Mouse (Mus musculus) T-helper 1 cell (primary cell): ENCODE measurements around the gene Sirt3.
"Not testable (repeated sequence)": the region's sequence is repeated elsewhere in the genome, so short reads cannot be mapped to it uniquely, and the experiment has no call there.

Source experiments
- in situ Hi-C: fragments of 300-600 bp; cut with MboI, MseI; formaldehyde crosslinking; loops from one replicate; pipeline ENCODE4 v1.15.1; 2025; ENCODE audit warnings: high pct_unique_total_duplicates

The Sirt3 gene

DNA sequence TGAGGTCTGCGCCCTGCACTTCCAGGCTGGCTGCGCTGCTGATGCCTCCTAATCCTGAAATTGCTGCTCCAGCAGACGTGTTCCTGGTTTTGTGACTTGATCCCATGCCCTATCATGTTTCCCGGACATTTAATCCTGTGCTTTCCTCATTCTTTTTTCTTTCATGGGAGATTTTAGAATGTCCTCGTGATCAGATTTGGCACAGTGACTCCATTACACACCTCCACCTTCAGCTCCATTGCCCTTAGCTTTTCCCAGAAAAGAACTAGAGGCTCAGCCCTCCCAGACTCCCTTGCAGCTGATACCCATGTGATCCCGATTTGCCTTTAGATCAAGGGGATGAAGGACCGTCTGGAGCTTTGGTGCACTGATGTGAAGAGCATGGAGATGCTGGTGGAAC is 15.8 kb upstream of the Sirt3 start:
- in situ Hi-C loops: no loop called here

DNA sequence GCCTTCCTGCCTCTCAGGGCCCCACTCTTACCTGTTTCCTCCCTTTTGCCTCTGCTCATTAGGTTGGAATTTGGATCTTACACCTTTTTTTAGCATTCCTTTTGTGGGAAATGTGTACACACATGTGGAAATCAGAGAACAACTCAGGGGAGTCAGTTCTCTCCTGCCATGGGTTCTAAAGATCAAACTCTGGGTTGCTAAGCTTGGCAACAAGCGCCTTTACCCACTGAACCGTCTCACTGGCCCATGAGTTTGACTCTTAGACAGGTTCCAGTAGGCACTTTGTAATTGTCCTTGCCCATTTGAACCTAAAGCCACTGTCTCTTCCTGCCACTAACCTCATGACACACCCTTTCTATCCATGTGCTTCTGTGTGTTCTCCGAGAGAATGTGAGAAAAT is 12.5 kb upstream of the Sirt3 start:
- in situ Hi-C loops: no loop called here

DNA sequence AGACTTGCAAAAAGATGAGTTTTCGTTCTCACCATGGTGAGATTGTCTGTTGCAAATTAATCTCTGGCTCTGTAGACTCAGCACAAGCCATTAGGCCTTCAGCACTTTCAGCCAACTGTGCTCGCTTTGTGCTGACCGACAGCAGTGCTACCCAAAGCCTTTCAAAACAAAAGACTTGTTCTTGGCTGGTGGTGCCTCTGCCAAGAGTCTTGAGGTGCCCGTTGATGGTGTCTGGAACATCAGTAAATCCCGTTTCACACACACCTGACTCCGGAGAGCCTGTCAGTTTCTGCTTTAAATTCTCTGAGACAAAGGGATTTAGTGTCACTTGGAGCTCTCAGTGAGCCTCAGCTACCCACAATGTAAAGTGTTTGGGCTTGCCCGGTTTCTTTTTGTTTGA is 11.9 kb upstream of the Sirt3 start:
- in situ Hi-C loops: no loop called here

DNA sequence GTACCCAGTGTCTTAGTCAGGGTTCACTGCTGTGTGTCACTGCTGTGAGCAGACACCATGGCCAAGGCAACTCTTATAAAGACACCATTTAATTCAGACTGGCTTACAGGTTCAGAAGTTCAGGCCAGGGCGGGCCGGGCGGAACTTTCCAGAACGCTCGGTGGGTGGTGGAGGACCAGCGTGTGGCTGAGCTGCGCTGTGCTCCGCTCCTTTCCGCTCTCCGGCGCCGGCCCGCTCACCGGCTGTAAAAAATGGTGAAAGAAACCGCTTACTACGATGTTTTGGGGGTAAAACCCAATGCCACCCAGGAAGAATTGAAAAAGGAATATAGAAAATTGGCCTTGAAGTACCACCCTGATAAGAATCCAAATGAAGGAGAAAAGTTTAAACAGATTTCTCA is 8.5 kb upstream of the Sirt3 start:
- in situ Hi-C loops: not testable (repeated sequence)

DNA sequence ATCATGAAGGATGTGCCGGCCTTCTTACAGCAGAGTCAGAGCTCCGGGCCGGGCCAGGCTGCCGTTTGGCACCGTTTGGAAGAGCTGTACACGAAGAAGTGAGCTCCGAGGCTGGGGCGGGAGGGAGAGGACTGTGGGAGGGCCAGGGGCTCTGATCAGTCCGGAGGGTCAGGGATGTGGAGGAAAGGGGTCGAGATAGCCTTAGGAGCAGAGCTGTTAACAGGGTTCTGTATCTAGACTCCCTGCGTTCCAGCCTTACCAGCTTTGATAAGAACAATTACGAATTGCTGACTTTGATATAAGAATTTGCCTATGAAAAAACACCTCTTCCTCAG is 327 bp upstream of the Sirt3 start:
- in situ Hi-C loops: no loop called here

DNA sequence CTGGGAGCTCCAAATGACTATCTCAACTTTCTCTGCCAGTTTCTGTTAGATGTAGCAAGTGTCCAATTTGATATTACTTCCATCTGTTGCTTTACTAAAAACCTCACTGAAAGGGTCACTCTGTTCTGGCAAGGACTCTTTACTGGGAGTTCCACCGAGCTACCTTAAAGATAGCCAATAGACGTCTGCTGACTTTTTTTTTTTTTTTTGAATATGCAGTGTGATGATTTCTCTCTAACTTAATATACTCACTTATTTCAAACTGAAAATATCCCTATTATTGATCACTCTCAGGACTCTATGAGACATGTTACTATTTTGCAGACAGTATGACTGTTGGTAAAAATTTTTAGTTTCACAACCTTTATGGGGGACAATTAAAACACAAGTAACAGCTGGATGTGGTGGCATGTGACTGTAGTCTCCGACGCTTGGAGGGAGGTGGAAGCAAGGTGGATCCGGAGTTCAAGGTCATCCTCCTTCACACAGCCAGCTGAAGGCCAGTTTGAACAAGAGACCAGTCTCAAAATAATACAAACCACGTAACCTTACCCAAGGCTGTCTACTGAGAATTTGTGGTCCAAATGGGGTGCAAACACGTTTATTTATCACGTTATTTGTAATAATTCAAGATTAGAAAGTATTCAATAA is 1.1 kb downstream of the Sirt3 start:
- in situ Hi-C loops: no loop called here

DNA sequence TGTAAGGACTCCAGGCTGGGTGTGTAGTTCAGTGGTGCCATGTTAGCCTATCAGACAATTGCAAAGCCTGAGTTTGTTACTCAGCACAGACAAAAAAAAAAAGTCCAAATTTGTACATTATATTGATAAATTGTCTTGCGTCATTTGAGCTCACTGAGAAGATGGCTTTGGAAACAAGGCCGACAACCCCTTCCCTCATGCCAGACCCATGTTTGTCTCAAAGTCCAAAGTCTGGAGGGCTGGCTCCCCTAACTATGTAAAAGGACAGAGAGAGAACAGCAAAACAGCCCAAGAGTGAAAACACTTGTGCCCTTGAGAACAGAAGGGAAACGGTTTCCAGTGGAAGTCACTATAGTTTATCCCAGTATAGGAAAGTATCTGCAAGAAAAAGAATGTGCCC is 1.7 kb downstream of the Sirt3 start:
- in situ Hi-C loops: no loop called here

DNA sequence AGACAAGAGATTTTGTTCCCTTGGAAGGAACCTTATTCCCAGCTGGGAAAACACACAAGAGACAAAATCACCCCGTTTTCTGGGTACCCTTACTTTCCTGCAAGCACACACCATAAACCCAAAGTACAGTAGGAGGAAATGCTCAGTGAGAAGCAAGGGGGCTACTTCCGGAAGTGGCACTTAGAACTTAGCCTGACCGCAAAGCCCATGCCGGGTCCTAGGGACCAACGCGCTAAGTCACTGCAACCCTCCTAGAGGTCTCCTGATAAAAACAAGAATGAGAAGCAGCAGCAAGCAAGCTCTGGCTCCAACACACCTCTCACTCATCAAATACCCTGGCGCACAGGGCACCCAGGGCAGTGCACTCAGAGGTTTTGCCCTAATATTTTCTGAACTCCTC is 2.8 kb downstream of the Sirt3 start:
- in situ Hi-C loops: no loop called here

DNA sequence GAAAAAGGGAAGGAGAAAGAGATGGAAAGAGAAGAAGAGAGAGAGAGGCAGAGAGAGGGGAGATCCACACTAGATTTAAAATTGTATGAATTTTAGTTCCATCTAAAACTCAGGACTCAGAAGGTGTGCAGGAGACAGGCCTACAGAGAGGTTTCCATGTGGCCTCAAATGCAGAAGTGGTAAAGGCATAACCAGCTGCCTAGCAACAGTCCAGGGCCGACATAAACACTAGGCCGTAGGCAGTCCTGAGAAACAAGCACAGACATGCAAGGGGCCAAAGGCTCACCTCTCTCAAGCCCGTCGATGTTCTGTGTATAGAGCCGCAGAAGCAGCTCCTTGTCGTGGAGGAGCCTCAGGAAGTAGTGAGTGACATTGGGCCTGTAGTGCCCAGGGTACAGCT is 4.7 kb downstream of the Sirt3 start:
- in situ Hi-C loops: no loop called here

DNA sequence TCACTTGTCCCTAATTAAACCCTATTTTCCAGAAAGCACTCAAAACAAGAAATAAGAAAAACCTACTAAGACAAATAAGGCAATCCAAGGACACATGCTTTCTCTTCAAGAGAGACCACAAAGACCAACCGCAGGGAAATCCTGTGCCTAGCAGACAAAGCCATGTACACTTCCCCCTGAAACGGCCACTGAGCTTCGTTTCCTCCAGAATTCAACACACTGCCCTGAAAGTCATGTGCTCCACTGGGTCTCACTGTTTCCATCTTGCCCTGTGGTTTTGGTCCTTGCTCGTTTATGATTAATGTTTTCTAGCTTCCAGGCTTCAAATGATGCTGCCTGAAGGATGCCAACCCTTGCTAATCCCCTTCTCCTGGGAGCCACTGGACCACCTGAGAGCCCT is 7.9 kb downstream of the Sirt3 start:
- in situ Hi-C loops: no loop called here

DNA sequence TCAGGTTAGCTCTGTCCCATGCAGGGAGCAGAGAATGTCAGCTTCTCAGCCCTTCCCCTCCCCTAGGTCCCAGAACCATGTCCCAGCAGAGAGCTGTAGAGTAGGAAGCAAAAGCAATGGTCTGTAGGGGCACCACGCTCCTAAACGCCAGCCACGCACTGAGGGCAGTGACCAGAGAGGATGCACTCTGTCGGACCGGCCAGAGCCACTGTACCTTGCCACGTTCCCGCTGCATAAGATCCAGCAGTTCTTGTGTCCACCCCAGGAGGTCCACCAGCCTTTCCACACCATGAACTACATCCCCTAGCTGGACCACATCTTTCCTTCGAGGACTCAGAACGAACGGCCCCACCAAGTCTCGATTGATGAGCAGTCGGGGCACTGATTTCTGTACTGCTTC is 17.3 kb downstream of the Sirt3 start:
- in situ Hi-C loops: no loop called here

DNA sequence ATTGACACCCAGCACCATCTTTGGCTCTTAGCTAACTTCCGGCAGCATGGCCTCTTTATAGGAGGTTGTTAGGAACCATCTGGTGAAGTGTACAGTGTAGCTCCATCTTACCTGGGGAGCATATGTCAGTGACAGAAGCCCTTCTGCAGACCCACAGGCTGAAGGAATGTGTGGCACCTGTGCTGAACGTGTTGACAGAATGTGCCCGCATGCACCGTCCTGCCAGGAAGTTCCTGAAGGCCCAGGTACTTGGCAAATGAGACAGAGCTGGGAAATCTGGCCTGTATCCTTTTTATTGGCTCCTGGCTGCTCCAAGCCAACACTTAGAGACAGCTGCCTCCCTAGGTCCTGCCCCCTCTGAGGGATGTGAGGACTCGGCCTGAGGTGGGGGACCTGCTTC is 21.4 kb downstream of the Sirt3 start:
- in situ Hi-C loops: no loop called here

DNA sequence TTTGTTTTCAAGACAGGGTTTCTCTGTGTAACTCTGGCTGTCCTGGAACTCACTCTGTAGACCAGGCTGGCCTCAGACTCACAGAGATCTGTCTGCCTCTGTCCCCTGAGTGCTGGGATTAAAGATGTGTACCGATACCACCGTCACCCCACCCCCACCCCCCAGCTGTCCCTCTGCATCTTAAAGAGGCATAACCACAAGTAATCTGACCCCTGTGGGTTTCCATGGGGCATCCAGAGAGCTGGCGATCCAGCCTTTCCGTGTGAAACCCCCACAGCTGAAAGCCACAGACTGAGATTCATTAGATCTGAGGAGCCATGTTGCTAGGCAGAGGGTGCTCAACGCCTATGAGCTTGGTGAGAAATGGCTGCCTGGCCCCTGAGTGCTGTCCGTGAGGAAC is 22.1 kb downstream of the Sirt3 start:
- in situ Hi-C loops: no loop called here

DNA sequence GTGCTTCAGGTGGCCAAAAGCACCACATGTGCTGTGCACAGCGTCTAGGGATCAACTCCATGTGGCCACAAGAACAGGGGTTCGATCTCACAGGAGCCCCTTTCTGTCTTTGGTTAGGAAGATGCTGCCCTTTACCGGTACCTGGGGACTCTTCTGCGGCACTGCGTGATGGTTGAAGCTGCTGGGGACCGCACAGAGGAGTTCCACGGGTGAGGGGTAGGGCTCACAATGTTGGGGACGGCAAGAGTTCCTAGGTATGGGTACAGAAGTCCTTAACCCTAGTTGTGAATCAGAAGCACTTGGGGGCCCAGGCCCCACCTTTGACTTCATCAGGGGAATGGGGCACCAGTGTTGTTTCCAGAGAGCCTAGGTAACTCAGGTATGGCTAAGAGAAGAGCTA is 23.4 kb downstream of the Sirt3 start:
- in situ Hi-C loops: no loop called here

DNA sequence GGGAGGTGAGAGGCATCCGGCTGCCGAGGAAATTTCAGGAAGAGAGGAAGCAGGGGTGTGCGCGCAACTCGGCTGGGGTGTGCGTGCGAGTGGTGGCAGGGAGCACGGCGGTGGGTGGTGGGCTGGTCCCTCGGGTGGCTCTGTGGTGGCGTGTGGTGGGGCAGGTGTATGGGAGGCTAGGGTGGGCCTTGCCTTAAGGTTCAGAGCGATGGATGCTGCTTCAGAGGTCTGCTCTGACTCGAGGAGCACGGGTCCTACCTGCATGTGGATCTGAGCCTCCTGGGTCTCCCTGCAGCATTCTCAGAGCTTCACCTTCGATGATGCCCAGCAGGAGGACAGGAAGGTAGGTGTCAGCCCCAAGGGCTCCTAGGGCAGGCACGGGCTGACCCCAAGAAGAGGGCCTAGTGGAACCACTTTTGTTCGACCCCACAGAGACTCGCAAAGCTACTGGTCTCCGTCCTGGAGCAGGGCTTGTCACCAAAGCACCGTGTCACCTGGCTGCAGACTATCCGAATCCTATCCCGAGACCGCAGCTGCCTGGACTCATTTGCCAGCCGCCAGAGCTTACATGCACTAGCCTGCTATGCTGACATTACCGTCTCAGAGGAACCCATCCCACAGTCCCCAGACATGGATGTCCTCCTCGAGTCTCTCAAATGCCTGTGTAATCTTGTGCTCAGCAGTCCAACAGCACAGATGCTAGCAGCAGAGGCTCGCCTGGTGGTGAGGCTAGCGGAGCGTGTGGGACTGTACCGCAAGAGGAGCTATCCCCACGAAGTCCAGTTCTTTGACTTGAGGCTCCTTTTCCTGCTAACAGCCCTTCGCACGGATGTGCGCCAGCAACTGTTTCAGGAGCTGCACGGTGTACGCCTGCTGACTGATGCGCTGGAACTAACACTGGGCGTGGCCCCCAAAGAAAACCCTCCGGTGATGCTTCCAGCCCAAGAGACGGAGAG is 24.3 kb downstream of the Sirt3 start, which contains the start of gene Bet1l:
TSS of gene Bet1l (minus strand) at position 28 of the 956 bp plus-strand sequence.
- in situ Hi-C loops: no loop called here

DNA sequence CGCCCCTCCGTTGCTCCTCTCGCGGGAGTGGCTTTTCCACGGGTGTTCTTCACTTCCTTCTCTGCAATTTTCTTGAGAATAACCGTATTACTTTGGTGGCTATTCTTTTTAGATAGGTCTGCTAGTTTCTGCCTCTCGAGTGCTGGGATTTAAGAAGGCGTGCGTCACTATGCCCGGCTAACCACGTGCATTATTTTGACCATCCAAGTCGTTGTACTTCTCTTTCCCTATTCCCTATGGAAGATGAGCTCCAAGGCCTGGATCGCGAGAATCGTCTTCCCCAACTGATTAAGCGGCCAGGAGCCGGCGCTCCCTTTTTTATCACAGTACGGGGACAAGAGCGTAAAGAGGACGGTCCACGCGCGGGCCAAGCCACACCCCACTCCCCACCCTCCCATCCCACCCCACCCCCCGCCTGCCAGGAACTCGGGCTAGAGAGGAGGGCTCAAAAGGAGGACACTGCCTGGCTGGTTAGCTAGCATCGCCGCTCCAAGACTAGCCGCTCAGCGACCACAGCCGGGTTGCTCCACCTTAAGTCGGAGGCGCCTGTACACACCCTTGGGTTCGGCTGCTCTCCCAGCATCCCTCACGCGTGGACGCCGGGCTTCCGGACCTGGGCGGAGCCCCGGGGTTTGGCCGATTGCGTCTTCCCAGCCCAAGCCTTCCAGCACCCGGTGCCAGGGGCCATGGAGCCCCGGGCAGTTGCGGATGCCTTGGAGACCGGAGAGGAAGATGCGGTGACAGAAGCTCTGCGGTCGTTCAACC is 25.1 kb downstream of the Sirt3 start, which contains the start of gene Ric8a:
TSS of gene Ric8a (plus strand) at position 173 of the 765 bp plus-strand sequence.
- in situ Hi-C loops: no loop called here

DNA sequence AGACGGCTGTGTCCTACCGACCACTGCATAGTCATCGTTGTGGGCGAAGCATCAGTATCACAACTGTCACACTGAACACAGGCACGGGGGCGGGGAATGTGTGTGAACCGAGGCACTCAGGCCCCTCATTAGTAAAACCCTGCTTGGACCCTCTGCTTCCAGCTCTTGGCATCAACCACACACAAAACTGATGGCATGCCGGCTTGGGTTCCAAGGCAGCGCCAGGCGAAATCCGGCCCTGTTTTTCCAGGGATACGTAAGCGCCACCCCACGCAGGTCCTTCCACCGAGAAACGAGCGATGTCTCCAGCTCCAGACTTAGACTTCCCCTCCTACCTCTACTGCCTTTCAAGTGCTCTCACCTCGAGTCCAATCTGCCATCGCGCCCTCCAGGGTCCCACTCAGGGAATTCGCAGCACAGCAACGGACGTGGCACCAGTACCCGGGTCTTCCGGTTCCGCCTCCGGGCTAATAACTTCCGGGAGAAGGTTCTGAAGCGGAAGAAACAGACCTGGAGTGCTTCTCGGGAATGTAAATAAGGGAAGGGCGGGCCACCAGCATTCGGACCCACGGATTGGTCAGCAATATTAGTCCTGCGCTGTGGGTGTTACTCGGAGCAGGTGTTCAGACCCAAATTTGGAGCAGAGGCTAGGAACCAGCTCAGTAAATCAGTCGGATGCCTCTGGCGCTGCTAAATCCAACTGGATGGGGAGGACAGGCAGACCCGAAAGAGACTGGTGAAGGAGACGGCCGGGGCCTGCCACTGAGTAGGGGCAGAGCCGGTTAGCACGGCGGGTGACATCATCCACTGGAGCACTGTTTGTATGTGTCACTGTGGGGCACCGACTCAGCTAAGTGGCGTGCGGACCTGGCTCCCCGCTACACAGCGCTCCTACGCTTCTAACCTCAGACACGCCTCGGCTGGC is 26.0 kb downstream of the Sirt3 start, which contains the start of gene Gm45785:
TSS of gene Gm45785 (minus strand) at position 472 of the 925 bp plus-strand sequence.
- in situ Hi-C loops: no loop called here

DNA sequence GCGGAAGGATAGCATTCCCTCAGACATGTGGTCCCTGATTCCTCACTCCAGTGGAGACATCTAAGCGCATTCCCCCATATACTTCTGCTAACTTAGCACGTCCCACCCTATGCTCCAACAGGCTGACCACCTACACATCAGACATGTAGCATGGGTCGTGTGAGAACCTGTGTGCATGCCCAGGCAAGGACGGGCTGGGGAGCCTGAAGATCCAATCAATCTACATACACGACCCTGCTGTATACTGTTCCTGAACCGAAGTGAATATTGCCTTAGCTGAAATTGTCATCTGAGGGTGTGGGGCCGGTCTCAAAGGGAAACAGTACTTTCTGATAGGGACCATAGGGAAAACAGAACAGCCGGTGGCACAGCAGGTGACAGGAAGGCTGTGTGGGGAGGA is 26.9 kb downstream of the Sirt3 start:
- in situ Hi-C loops: no loop called here

DNA sequence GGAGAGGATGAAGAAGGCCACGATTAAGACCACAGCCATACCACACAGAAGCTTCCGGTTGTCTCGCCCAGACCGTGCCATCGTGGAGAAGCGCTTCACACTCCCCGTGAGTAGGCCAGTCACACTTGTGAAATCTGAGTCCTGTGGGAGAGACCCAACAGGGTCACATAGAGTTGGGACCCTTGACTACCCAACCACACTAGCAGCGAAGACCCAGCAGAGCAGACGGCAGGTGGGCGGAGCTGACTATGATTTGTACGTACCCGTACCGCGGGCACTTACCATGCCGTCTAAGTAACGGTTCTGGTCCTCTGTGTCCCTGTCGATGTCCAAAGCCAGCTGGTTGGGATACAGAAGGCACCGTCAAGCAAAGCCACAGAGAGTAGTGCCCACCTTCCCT is 27.6 kb downstream of the Sirt3 start:
- in situ Hi-C loops: no loop called here

DNA sequence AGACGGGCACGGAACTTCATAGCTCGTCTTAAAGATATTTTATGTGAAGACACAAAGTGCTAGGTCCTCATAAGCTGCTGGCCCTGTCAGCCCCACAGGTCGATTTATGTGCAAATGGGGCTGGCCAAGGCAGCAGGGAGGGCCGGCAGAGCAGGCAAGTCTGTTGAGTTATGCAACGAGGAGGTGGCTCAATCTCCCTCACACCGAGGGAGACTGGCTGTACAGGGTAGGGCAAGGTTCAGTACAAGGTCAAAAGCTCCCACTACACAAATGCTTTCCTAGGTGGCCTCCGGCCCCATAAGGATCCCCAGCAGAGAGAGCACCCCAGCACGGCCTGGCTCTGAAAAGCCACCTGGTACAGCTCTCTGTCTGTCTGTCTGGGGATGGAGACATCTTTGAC is 28.7 kb downstream of the Sirt3 start:
- in situ Hi-C loops: no loop called here

DNA sequence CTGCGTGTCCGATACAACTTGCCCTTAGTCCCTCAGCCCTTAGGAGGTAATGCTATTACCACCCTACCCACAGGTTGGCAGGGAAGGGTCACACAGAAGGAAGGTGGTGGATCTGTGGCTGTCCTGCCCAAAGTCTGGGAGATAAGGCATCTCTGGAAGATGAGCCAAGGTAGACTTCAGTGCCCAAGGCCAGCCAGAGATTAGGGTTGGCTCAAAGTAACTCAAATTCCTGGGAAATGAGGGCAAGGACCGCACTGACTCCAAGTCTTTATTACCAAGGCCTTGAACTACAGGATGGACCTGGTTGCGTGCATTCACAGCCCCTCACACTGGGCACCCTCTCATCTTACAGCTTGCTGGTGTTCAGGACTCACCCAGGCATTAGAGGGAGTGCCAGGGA is 30.2 kb downstream of the Sirt3 start:
- in situ Hi-C loops: no loop called here
